Mouse (Mus musculus) forebrain, embryonic 15.5 days (tissue): Measurements from ENCODE around the gene Gm10392. TPM values are rescaled to one million over a fixed set of nuclear protein-coding genes. Genes with fewer than 3 reads are reported as not detected.

Experiments used
- ATAC-seq: fragments of 200-750 bp; cut with Nextera tagmentation; replicated peaks from 2 replicates; pipeline ENCODE4 v1.8.0; 2017; ENCODE audit warnings: mild to moderate bottlenecking, moderate TSS enrichment, moderate library complexity
- H3K27ac ChIP-seq: fragments of 300-500 bp; sonication (generic); replicated peaks from 2 replicates; pipeline ENCODE4 v1.5.1; 2015; ENCODE audit warnings: mild to moderate bottlenecking, inconsistent platforms
- H3K27me3 ChIP-seq: fragments of 300-500 bp; sonication (generic); 2 replicates; pipeline ENCODE4 v1.6.1; 2015; ENCODE audit warnings: inconsistent platforms
- H3K36me3 ChIP-seq: fragments of 300-500 bp; sonication (generic); 2 replicates; pipeline ENCODE4 v1.6.1; 2015; ENCODE audit warnings: mild to moderate bottlenecking, inconsistent platforms
- H3K4me1 ChIP-seq: fragments of 300-500 bp; sonication (generic); 2 replicates; pipeline ENCODE4 v1.6.1; 2015; ENCODE audit warnings: inconsistent platforms
- H3K4me2 ChIP-seq: fragments of 300-500 bp; sonication (generic); replicated peaks from 2 replicates; pipeline ENCODE4 v1.6.1; 2015; ENCODE audit warnings: mild to moderate bottlenecking, inconsistent platforms
- H3K4me3 ChIP-seq: fragments of 300-500 bp; sonication (generic); 2 replicates; pipeline ENCODE4 v1.5.1; 2015; ENCODE audit warnings: mild to moderate bottlenecking, inconsistent platforms
- H3K9ac ChIP-seq: fragments of 300-500 bp; sonication (generic); replicated peaks from 2 replicates; pipeline ENCODE4 v1.6.1; 2015; ENCODE audit warnings: mild to moderate bottlenecking, inconsistent platforms
- H3K9me3 ChIP-seq: fragments of 300-500 bp; sonication (generic); 2 replicates; pipeline ENCODE4 v1.6.1; 2016; ENCODE audit warnings: inconsistent platforms
- WGBS: fragments of 180-500 bp; shearing (Covaris S2); methylation state at CpG from one replicate; pipeline ENCODE4 v1.1.7; 2015; ENCODE audit warnings: mixed read lengths; 5-methylcytosine and 5-hydroxymethylcytosine counted together
- polyA plus RNA-seq: library from polyadenylated mRNA; unstranded; fragments of >200 nt; fragmentation: Nextera tagmentation; extraction: Ambion mirVana; gene quantifications from 2 replicates; pipeline ENCODE4 v1.2.1, GENCODE M21; 2015

Gene Gm10392
- polyA plus RNA-seq, 1 experiment from 2014 or later: not detected

DNA sequence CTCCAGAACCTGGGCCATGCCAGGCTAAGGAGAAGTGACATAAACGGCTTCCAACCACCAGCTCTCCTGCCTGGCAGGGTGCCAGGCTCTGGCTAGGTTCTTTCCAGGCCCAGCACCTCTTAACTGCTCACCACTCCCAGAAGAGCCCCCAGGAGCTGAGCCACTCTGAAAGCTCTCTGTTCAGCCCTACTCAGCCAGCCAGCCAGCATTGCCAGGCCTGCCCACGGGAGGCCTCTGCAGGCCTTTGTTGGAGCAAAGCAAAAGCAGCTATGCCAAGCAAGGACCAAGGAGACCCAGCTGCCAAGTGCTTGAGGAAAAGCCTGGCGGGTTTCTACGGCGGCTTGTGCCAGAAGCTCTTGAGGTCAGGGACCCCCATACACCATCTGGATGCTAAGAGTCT, 32.2 kb downstream of the Gm10392 start:
- ATAC-seq: no peak; the same call in 1 of the 2 replicates
- H3K4me2 ChIP-seq: peak overlapping the region; percentile 94
- WGBS: 9% methylated on average over 5 of the region's 5 CpGs
- H3K4me3 ChIP-seq: peak overlapping the region; percentile 93
- H3K9me3 ChIP-seq: no peaks in the 10 kb centered on the region
- H3K27me3 ChIP-seq: no peaks in the 10 kb centered on the region
- peak overlapping the region; percentile 3; the same call in 1 of the 2 replicates for H3K9ac ChIP-seq
- no peaks in the 10 kb centered on the region for H3K36me3 ChIP-seq
- H3K4me1 ChIP-seq: peaks cover 84% of the 10 kb centered on the region
- H3K27ac ChIP-seq: peak overlapping the region; percentile 92

DNA sequence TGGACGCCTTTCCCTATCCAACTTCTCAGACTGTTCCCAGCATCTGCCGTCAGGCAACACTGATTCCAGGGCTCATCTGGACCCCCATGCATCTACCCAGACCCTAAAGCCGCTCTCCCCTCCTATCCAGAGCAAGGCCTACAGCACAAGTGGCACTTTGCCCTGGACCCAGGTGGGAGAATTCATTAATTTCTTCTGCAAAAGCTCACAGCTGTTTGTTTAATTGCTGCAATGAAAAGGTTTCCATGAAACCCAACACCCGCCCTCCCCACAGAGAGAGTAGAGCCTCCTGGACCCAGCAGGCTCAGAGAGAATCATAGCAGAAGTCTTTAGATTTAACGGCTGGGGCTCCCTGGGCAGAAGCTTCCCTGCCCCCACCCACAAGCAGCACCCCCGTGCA, 33.8 kb downstream of the Gm10392 start:
- Histone ChIP-seq H3K9me3 (no peaks in the 10 kb centered on the region), H3K9ac (peak overlapping the region; percentile 14; the same call in 1 of the 2 replicates), H3K36me3 (no peaks in the 10 kb centered on the region), H3K27ac (peak overlapping the region; percentile 92), H3K27me3 (no peaks in the 10 kb centered on the region), H3K4me1 (peaks cover 78% of the 10 kb centered on the region), H3K4me2 (peak overlapping the region; percentile 18; the same call in 1 of the 2 replicates), H3K4me3 (no peak overlapping the region)
- WGBS: 20% methylated on average over 6 of the region's 6 CpGs
- no peak for ATAC-seq

DNA sequence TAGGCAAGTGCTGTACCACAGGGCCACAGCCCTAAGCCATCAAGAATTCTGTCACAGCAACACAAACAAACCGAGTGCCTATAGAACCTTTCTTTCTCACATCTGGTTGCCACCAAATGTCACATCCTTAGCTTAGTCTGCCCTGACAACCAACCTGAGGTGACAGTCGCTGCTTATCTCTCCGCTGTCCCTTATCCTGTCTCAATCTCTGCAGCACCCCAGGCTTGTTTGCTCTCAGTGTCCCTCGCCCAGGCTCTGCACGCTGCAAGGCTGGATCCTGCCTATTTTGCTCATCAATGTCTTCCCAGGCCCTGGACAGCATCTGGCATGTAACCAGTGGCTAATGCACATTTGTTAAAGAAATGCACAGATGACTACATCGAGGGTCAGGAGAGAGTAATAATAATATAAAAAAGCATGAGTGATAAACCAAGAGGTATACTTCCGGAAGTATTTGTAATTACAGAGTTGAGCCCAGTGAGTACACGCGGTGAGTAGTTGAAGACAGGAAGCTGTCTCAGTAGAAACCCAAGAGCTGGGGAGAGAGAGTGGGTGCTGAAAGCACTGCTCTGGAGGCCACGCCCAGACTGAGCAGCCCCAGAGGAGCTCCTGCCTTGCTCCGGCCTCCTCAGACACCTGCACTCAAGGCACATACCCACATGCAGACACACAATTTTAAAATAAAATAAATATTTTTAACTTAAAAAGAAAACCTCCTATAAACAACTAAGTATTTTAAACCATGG, 35.3 kb downstream of the Gm10392 start:
- Histone ChIP-seq H3K9ac (no peak overlapping the region), H3K27ac (no peak overlapping the region), H3K4me3 (no peak overlapping the region), H3K4me2 (no peak overlapping the region), H3K27me3 (no peaks in the 10 kb centered on the region), H3K36me3 (no peaks in the 10 kb centered on the region), H3K4me1 (peaks cover 70% of the 10 kb centered on the region), H3K9me3 (no peaks in the 10 kb centered on the region)
- ATAC-seq: no peak
- 84% methylated on average over 11 of the region's 11 CpGs for WGBS

DNA sequence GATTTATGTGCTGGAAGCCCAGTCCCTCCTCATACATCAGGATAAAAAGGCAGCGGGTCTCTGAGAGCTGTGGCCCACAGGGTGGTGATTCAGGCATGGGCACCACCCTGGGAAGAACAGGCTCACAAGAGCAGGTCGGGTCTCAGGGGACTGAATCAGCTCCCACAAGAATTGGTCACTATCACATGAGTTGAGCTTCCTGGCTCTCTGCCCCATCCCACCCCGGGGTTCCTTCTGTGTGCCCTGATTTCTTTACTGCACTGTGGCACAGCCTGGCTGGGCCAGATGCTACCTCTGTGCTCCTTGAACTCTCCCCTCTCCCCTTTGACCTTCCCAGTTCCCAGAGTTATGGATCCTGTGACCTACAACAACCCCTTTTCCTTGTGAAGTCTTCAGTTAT, 36.0 kb downstream of the Gm10392 start:
- H3K4me2 ChIP-seq: no peak overlapping the region
- H3K36me3 ChIP-seq: no peaks in the 10 kb centered on the region
- no peak for ATAC-seq
- no peak overlapping the region for H3K27ac ChIP-seq
- no peak overlapping the region for H3K9ac ChIP-seq
- H3K4me1 ChIP-seq: peaks cover 64% of the 10 kb centered on the region
- no peaks in the 10 kb centered on the region for H3K9me3 ChIP-seq
- 74% methylated on average over 3 of the region's 3 CpGs for WGBS
- H3K27me3 ChIP-seq: no peaks in the 10 kb centered on the region
- no peak overlapping the region for H3K4me3 ChIP-seq

DNA sequence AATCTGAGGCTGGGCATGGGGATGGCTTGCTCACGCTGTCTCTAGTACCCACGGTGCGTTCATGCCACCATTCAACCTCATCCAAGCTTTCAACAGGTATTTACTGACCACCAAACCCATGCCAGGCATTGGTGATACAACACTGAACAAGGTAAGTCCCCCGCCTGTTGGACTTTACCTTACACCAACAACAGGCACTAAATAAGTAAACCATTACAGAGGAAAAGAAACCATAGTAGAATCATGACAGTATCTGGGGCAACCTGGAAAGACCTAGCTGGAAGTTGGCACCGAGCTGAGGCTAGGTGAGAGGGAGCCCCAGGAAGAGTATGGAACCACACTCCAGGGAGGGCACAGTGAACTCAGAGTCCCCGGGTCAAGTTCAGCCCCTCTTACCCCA, 42.1 kb downstream of the Gm10392 start:
- Histone ChIP-seq H3K4me3 (no peak overlapping the region), H3K9ac (no peak overlapping the region), H3K4me2 (no peak overlapping the region), H3K4me1 (peaks cover 11% of the 10 kb centered on the region), H3K9me3 (no peaks in the 10 kb centered on the region), H3K36me3 (peaks cover 35% of the 10 kb centered on the region), H3K27me3 (no peaks in the 10 kb centered on the region), H3K27ac (no peak overlapping the region)
- WGBS: 88% methylated on average over 6 of the region's 6 CpGs
- no peak for ATAC-seq

DNA sequence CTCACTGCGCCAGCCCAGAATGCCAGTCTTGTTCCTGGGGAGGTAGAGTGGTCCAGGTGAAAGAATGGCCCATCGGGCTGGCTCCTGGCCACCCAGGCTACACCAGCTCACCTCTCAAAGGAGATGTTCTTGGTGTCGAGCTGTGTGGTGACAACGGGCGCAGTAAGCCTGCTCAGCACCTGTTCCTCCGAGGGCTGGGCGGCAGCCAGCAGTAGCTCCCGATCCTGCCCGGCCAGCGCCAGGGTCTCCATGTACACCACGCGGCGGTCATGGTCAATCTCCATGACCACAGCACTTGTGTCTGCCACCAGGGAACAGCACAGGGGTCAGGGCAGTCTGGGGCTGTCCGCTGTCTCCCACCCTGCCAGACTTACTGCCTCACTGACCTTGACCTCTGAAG, 42.8 kb downstream of the Gm10392 start:
- Histone ChIP-seq H3K9me3 (no peaks in the 10 kb centered on the region), H3K27ac (no peak overlapping the region), H3K4me3 (no peak overlapping the region), H3K36me3 (peaks cover 42% of the 10 kb centered on the region), H3K9ac (no peak overlapping the region), H3K4me2 (no peak overlapping the region), H3K27me3 (no peaks in the 10 kb centered on the region), H3K4me1 (peaks cover 4% of the 10 kb centered on the region)
- WGBS: 92% methylated on average over 14 of the region's 14 CpGs
- ATAC-seq: no peak

DNA sequence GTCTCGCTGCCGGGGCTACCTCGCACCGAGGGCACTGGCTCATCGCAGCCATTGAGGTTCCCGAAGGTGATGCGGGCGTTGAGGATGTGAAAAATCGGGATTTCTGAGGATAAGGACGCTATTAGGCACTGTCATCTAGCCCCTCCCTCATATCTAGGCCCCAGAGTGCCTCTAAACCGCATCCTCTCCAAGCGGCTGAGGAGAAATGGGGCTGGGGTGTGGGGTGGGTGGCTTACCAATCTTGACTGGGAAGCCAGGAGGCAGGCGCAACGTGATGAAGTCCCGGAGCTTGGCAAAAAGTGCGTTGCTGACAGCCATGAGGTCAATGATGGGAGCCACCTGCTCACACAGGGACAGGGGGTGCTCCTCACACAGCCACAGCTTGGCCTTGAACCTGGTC, 46.2 kb downstream of the Gm10392 start:
- H3K4me1 ChIP-seq: peaks cover 3% of the 10 kb centered on the region; the same call in 1 of the 2 replicates
- H3K4me3 ChIP-seq: no peak overlapping the region
- no peak overlapping the region for H3K9ac ChIP-seq
- no peak overlapping the region for H3K4me2 ChIP-seq
- no peak overlapping the region for H3K27ac ChIP-seq
- 93% methylated on average over 16 of the region's 16 CpGs for WGBS
- ATAC-seq: no peak
- no peaks in the 10 kb centered on the region for H3K9me3 ChIP-seq
- H3K27me3 ChIP-seq: peaks cover 2% of the 10 kb centered on the region; the same call in 1 of the 2 replicates
- peaks cover 54% of the 10 kb centered on the region for H3K36me3 ChIP-seq

DNA sequence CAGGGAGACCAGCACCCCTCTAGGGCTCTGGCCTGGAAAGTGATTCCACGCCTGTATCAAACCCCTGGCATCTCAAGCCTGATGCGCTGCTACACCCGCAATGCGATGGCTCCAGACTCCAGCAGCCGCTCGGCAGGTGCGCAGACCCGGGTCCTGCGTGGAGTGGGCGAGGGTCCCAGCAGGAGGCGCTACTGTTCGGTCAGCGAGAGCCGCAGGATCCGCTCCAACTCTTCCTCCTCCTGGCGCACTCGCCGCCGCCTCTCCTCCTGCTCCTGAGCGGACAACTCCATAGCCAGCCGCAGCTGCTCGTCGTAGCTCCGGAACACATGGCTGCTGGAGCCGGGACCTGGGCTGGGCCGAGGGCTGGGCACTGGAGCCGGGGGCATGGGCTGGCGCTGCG, 47.6 kb downstream of the Gm10392 start:
- H3K9ac ChIP-seq: no peak overlapping the region
- peaks cover 8% of the 10 kb centered on the region; the same call in 1 of the 2 replicates for H3K27me3 ChIP-seq
- ATAC-seq: no peak
- H3K36me3 ChIP-seq: peaks cover 50% of the 10 kb centered on the region
- no peaks in the 10 kb centered on the region for H3K9me3 ChIP-seq
- WGBS: 74% methylated on average over 29 of the region's 29 CpGs
- no peak overlapping the region for H3K4me2 ChIP-seq
- peaks cover 6% of the 10 kb centered on the region; the same call in 1 of the 2 replicates for H3K4me1 ChIP-seq
- H3K4me3 ChIP-seq: no peak overlapping the region
- H3K27ac ChIP-seq: no peak overlapping the region

DNA sequence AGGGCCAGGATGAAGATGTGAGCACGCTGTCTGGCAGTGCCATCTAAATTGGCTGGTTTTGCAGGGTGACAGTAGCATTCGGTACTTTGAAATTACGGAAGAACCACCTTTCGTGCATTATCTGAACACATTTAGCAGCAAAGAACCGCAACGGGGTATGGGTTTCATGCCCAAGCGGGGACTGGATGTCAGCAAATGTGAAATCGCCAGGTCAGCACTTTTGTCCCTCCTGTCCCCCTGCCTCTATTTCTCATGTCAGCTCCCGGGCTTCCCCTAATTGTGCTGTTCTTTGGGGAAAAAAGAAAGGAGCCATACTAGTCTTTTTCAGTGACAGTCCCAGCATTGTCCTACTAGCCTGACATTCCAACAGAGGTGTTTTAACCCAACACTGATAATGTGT, 50.6 kb downstream of the Gm10392 start:
- H3K4me3 ChIP-seq: no peak overlapping the region
- no peak overlapping the region for H3K27ac ChIP-seq
- peaks cover 23% of the 10 kb centered on the region for H3K27me3 ChIP-seq
- WGBS: 80% methylated on average over 9 of the region's 9 CpGs
- no peak for ATAC-seq
- peaks cover 6% of the 10 kb centered on the region; the same call in 1 of the 2 replicates for H3K4me1 ChIP-seq
- no peaks in the 10 kb centered on the region for H3K9me3 ChIP-seq
- no peak overlapping the region for H3K4me2 ChIP-seq
- H3K36me3 ChIP-seq: peaks cover 33% of the 10 kb centered on the region
- no peak overlapping the region for H3K9ac ChIP-seq

DNA sequence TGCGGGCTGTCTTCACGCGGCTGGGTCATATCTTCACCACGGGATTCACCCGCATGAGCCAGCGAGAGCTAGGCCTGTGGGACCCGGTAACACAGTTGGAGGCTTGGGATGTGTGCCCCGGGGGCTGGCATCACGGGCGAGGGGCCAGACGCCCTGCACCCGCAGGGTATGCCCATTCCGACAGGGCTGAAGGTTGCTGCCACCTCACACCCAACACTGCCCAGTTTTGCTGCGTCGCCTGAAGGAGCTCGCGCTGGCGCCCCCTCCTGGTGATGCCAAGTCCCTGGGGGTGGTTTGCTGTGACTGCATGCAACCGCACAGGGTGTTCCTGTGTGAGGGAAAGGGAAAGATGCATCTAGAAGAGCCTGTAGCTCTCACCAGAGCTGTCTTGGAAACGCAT, 51.2 kb downstream of the Gm10392 start:
- ATAC-seq: peak; percentile 47; the same call in 1 of the 2 replicates
- H3K4me1 ChIP-seq: peaks cover 7% of the 10 kb centered on the region
- H3K27me3 ChIP-seq: peaks cover 29% of the 10 kb centered on the region
- H3K9ac ChIP-seq: no peak overlapping the region
- H3K27ac ChIP-seq: no peak overlapping the region
- peaks cover 27% of the 10 kb centered on the region for H3K36me3 ChIP-seq
- WGBS: 12% methylated on average over 20 of the region's 20 CpGs
- H3K9me3 ChIP-seq: no peaks in the 10 kb centered on the region
- H3K4me2 ChIP-seq: peak overlapping the region; percentile 22
- no peak overlapping the region for H3K4me3 ChIP-seq

DNA sequence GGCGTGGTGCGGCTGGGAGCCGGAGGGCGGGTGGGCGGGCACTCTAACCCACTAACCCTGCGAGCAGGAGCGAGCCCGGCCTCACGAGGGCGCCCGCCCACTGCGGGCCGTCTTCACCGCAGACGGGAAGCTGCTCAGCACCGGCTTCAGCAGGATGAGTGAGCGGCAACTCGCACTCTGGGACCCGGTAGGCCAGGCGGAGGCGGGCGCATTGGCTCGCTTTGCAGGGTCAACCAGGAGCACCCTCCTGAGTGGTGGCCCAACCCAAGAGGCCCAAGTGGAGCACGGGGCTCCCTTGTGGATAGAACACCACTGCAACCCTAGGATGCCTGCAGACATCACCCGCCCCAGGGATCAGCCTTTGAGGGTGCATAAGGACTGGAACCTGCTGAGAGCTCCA, 51.8 kb downstream of the Gm10392 start:
- H3K9me3 ChIP-seq: no peaks in the 10 kb centered on the region
- H3K4me1 ChIP-seq: peaks cover 14% of the 10 kb centered on the region
- H3K9ac ChIP-seq: no peak overlapping the region
- WGBS: 5% methylated on average over 25 of the region's 25 CpGs
- H3K27me3 ChIP-seq: peaks cover 31% of the 10 kb centered on the region
- H3K36me3 ChIP-seq: peaks cover 21% of the 10 kb centered on the region
- H3K4me3 ChIP-seq: no peak overlapping the region
- no peak overlapping the region for H3K27ac ChIP-seq
- no peak for ATAC-seq
- H3K4me2 ChIP-seq: no peak overlapping the region
